Mouse (Mus musculus) liver, adult (tissue): Measurements from ENCODE around the gene Nrde2.

Experiments
- GATA4 ChIP-seq: IDR thresholded peaks from 2 replicates; pipeline ENCODE4 v1.6.1; 2014; ENCODE audit warnings: mild to moderate bottlenecking, low read length; ENCODE audit not compliant: insufficient replicate concordance

Nrde2 gene

GRCm38 (mm10) chr12:100187013-100187755 is 27.7 kb upstream of the Nrde2 start:
- TF ChIP-seq GATA4 = no peak; the same call in 1 of the 2 replicates

- no peak for TF ChIP-seq GATA4
These were observed 26.9 kb upstream of the Nrde2 start for GRCm38 (mm10) chr12:100186376-100186775.

- TF ChIP-seq GATA4 = no peak
These were observed 26.4 kb upstream of the Nrde2 start for GRCm38 (mm10) chr12:100185897-100186296.

GRCm38 (mm10) chr12:100183970-100184369 is 24.5 kb upstream of the Nrde2 start:
- no peak for TF ChIP-seq GATA4

GRCm38 (mm10) chr12:100182676-100183075 is 23.2 kb upstream of the Nrde2 start:
- no peak for TF ChIP-seq GATA4

GRCm38 (mm10) chr12:100180802-100181201 is 21.3 kb upstream of the Nrde2 start:
- no peak for TF ChIP-seq GATA4

- no peak for TF ChIP-seq GATA4
These were observed 19.5 kb upstream of the Nrde2 start for GRCm38 (mm10) chr12:100178898-100179440.

- no peak for TF ChIP-seq GATA4
These were observed 17.1 kb upstream of the Nrde2 start for GRCm38 (mm10) chr12:100176469-100177056.

GRCm38 (mm10) chr12:100172481-100172880 is 13.0 kb upstream of the Nrde2 start:
- no peak for TF ChIP-seq GATA4

- no peak; the same call in 1 of the 2 replicates for TF ChIP-seq GATA4
These were observed 8.7 kb upstream of the Nrde2 start for GRCm38 (mm10) chr12:100167931-100168871.

- TF ChIP-seq GATA4 = no peak
These were observed 8.0 kb upstream of the Nrde2 start for GRCm38 (mm10) chr12:100167502-100167901.

- no peak for TF ChIP-seq GATA4
These were observed 7.5 kb upstream of the Nrde2 start for GRCm38 (mm10) chr12:100166939-100167338.

- no peak for TF ChIP-seq GATA4
These were observed 6.7 kb upstream of the Nrde2 start for GRCm38 (mm10) chr12:100166177-100166576.

- TF ChIP-seq GATA4 = no peak
These were observed 5.6 kb upstream of the Nrde2 start for GRCm38 (mm10) chr12:100164991-100165500.

- TF ChIP-seq GATA4 = no peak
These were observed 7.0 kb downstream of the Nrde2 start for GRCm38 (mm10) chr12:100152466-100152865.
